Mouse (Mus musculus) cerebellum, adult 9-10 months (tissue): ENCODE results near the gene Arhgef1.

Experiments used
- DNase-seq: peaks from one replicate; pipeline ENCODE4 v3.0.0; 2022

Gene Arhgef1

DNA sequence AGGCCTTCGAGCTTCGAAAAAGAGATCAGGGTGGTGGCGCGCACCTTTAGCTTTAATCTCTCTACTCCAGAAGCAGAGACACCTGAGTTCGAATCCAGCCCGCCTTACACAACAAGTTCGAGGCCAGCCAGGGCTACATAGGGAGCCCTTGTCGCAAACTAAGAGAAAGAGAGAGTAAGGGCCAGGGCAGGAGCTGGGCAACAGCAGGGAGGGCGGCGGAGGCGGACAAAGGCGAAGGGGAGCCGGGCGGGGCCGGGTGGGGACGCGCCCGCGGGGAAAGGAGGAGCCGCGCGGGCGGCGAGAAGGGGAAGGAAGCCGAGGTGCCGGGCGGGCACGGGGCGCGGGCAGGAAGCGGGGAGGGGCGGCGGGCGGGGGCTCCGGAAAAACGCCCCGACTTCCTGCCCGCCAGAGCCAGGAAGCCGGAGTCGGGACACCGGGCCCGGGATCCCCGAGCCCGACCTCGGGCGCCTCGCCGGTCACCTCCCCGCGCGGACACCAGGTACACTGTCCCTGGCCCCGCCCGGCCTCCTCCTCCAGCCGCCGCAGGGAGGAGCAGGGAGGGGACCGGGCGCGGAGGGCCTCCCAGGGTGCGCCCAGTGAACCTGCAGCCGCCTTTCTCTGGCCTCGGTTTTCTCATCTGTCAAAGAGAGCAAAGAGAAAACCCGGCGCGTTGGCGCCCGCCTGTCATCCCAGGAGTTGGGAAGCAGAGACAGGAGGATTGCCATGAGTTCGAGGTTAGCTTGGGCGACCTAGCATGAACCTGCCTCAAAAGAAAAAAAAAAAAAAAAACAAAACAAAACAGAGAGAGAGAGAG, at the start of gene Arhgef1:
Arhgef1 (plus strand) TSS at position 283 of the 814 bp plus-strand sequence.
- DNase-seq = peak; percentile 63

DNA sequence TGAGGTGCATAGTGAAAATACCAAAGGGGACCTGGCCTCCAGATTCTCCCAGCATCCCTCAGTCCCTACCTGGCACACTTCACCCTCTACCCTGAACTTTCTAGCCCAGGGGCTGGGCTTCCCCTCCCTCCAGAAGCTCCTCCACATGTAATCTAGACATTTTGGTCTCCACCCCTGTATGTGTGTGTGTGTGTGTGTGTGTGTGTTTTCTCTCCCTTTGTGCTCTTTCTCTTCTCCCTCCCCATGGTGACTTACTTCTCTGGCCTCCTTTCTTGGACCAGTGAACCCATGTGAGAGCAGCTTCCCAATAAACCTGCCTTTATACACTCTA, 49.5 kb upstream of the Arhgef1 start:
- no peak for DNase-seq

DNA sequence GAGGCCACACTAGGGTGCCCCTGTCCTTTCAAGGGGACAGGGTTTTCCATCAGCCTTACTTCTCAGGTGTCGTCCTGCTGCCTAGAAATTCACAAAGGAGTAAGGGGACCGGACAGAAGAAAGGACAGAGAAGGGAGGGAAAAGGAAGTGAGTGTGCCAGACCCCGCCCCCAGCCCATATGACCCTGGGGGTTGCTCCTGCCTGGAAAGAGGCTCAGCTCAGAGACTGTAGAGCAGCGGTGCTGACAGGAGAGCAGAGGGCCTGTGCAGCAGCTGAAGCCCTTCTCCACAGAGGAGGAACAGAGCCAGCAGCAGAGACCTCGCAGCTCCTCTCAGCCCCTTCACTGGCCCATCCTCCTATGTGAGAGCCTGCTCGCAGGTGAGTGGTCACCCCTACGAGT, 49.0 kb upstream of the Arhgef1 start:
- DNase-seq = no peak

DNA sequence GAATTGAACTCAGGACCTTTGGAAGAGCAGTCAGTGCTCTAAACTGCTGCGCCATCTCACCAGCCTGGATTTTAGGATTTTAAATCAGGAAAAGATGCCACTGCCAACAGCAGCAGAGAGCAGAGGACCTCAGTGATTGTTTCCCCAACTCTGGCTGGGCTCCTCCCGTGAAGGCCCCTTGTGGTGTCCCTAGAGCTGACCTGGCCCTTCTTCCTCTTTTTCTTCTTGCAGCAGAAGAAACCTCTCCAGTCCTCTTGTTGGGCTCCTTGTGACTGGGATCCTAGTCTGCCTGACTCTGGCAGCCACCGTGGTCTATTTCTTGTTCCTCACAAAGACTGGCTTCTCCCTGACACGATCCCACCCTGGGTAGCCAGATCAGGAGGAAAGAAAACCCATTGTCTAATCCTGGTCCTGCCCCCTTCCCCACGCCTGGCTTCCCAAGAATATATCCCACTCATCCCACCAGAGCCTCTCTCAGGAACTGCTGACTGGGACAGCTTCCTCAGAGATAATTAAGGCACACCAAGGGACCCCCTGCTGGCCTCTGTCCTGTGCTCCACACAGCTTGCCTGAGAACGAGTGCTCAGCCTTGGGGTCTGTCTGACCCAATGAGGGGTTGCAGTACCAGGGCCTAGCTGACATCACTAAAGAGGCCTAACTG, 46.1 kb upstream of the Arhgef1 start:
- no peak for DNase-seq

DNA sequence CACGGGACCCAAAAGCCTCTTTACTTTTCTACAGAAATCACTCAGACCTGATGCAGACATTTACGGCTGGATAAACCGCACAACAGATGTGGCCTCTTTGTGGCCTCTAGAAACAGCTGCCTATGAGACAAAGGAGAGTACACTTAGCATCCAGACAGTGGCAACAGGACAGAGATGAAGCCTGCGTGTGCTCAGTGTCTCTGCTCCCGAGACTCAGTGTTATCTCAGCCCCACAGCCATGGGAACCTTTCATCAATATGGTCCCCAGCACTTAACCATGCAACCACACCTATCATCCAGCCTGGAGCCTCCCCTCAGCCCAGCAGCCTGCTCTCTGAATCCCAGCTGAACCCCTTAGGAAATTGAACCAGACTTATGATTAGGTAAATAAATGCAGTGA, 43.5 kb upstream of the Arhgef1 start:
- no peak for DNase-seq

DNA sequence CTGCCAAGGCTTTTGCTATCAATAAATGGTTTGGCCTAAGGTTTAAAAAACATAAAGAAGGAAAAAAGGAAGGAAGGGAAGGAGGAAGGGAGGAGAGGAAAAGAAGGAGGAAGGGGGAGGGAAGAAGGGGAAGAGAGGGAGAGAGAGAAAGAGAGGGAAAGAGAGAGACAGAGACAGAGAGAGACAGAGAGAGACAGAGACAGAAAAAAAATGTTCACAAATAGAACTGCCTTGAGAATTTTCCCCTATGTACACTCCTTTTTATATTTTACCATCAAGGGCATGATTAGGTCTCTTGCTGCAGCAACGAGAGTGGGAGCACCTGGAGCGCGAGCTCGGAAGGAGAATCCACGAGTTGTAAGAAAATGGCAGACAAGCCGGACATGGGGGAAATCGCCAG, 40.8 kb upstream of the Arhgef1 start, which contains the start of gene Gm9844:
Gm9844 (plus strand) TSS at position 301 of the 400 bp plus-strand sequence.
- DNase-seq = no peak

DNA sequence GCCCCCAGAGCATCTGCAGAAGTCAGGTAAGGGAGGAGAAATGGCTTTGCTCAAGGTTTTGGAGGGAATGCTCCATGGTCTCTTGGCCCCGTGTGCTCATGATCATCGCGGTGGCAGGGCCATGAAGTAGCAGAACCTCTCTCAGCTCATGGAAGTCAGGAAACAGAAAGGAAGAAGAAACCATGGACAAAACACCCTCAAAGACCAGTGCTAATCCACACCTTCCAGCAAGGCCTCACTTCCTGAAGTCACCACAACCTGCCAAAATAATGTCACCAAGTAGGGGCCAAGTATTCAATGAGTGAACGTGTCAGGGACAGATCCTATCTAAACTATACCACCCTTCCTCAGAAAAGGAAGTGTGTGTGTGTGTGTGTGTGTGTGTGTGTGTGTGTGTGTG, 39.9 kb upstream of the Arhgef1 start:
- DNase-seq = no peak

DNA sequence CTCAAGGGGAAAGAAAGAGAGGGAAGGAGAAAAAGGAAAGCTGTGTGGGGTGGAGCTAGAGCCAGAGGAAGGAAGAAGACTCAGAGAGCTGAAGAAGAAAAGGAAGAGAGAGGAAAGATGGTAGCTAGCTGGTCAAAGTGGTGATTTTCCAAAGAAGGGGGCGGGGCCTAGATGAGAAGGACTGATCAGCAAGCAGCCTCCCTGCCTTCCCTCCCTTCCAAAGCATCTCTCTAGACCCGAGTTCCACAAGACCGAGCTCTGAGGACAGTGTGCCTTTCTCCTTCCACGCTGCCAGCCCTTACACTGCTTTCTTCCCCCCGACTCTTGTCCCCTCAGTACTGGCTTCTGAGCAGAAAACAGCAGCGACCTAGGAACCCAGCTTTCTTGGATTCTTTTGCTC, 38.6 kb upstream of the Arhgef1 start:
- DNase-seq = no peak

DNA sequence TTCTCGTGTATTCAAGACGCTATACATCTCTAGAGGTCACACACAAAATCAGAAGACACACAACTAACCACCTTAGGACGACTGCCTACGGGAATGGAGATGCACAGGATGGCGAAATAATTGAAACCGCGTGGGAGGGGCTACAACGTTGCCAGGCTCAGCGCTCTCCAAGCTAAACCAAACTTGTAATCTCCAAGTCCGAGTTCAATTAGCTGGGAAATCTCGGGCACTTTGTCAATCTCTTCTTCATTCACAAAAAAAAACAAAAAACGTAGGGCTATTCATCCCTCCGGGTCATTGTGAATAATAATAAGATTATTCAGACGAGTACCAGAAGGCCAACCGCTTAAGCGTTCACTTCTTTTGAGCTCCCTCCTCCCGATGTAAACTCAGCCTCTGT, 33.6 kb upstream of the Arhgef1 start:
- DNase-seq = no peak

DNA sequence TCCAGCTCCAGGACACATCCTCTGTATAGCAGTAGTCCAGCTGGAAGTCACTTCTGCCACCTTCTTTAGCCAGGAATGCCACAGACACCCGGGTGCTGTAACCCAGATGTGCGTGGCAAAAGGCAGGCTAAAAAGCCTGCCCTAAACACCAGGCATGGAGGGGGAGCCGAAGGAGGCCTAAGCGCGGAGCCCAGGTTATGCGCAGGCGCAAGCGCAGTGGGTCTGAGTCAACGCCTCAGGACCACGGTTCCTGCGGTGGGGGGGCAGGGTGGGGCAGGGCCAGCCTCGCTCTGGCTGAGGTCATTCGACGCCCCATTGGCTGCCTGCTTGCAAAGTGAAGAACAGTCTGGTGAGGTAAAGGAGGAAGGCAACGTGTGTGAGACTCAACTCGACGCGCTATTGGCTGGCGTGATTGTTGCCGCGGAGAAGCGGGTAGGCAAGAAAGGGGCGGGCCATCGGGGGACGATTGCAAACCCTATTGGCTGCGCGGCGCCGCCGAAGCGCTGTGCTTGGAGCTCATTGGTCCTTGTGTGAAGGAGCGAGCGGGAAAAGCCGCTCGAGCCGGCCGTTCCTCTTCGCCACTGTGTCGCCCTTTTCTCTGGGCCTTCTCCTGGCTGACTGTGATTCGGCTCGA, 33.1 kb upstream of the Arhgef1 start, which contains the start of the genes Lypd4 and Dmrtc2:
Lypd4 (minus strand) TSS at position 410 of the 634 bp plus-strand sequence.
Dmrtc2 (plus strand) TSS at position 526 of the 634 bp plus-strand sequence.
- DNase-seq = no peak

DNA sequence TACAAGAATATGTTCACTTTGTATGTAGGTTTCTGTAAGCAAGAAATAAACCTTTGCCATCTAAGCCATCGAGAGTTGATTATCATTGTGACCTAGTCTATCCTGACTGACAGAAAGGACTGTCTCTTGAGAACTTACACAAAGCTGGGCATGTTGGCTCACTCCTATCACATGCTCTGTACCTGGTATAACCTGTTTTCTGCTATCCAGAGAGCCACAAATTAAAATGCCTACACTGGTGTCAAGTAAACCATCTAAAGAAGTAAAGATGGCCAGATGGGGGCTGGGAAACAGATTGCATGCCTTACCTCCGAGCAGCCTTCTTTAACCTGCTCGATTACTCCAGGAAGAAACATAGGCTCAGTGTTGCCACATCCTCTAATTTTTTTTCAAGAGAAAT, 25.1 kb upstream of the Arhgef1 start:
- no peak for DNase-seq

DNA sequence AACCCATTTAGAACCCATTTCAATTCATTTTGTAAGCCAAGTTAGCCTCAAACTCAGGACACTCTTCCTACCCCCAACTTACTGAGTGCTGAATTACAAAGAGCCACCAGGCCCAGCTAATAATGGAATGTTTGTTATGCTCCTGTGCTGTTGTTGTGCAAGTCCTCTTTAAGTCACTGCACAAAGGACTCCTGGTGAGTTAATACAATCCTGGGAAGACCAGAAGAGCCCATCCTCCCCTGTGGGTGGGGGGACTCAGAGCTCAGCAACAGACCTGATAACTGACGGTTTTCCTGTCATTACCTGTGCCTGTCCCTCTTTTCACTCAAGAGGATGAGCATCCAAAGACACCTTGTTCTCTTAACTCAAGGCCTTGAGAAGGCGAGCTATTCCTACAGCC, 23.1 kb upstream of the Arhgef1 start:
- no peak for DNase-seq

DNA sequence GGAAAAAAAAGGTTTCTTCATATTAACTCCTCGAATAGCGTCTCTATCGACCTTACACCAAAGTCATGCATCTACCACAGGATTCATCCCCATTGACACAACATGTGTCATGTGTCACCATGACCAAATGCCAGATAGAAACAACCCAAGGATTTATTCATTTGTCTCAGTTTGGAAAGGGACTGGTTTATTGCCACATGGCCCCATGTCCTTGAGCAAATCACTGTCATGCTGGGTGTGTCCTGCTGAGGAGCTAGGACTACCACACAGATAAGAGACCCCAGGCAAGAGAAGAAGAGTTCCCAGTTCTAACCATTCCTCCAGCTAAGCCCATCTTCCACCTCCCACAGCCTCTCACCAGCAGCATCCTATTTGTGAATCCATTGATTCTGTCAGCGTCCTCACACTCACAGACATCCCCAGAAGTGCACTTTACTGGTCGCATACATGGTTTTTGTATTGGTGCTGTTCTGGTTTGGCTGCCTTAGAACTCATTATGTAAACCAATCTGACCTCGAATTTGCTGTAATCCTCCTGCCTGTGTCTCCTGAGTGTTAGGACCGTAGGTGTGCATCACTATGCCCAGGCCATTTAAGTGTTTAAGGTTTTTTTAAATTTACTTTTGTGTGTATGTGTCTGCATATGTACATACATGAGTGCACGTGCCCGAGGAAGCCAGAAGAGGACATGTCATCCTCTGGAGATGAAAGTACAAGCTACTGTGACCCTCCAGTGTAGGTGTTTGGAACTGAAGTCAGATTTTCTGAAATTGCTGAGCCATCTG, 20.1 kb upstream of the Arhgef1 start:
- peak; percentile 67 for DNase-seq

DNA sequence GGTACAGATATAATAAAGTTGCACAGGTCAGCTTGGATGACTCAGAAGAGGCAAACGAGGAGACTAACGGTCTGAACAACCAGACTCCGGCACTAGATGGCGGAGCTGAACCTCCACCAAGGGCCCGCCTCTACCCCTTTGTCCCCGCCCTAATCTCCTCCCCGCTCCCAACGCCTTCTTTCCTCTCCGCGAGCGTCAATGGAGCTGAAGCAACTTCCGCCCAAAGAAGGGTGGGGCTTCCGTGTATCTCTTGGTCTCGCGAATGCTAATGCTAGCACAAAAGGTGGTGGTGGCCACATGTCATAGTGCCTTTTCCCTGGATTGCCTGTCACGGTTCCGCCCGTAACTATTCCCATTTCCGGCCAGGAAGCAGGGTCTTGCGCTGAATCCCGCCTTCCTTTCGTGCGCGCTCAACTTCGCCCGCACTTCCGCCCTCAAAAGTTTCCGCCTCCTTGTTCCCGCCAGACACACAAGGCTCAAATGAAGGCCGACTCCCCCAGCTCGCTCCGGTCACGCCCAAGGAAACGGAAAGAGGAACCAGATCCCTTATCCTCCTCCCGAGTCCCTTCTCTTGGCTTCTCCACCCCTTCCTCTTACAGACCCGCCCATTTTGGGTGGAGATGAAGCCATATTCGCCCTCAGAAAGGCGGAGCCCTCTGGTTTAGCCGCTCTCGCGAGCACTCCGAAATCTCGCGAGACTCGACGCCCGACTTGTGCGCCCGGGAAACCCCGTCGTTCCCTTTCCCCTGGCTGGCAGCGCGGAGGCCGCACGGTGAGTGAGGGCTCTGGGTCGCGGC, 18.6 kb upstream of the Arhgef1 start, which contains the start of gene Rps19:
Rps19 (plus strand) TSS at position 476 of the 797 bp plus-strand sequence.
- DNase-seq = peak; percentile 99

DNA sequence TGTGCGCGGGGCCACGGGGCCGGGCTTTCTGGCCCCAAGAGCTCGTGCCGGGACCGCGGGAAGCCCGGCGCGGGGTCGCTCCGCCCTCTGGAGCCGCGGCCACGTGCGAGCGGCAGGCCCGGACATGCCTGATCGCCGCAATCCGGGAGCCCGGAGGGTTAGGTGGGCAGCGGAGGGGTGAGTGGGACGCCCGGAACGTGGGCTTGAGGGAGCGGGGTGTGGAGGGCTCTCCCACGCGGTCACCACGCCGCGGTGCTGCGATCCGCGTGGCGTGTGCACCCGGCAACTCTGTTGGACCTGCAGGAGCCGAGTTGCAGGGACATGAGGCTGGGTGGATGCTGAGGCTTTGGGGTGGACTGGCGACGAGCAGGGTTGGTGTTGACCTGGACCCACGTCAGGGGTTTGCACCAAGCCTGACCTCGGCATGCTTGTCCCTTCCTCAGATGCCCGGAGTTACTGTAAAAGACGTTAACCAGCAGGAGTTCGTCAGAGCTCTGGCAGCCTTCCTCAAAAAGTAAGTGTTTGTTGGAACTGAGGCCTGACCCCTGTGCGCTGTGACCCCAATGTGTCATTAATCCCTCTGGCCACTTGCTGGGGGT, 17.9 kb upstream of the Arhgef1 start:
- peak; percentile 76 for DNase-seq

DNA sequence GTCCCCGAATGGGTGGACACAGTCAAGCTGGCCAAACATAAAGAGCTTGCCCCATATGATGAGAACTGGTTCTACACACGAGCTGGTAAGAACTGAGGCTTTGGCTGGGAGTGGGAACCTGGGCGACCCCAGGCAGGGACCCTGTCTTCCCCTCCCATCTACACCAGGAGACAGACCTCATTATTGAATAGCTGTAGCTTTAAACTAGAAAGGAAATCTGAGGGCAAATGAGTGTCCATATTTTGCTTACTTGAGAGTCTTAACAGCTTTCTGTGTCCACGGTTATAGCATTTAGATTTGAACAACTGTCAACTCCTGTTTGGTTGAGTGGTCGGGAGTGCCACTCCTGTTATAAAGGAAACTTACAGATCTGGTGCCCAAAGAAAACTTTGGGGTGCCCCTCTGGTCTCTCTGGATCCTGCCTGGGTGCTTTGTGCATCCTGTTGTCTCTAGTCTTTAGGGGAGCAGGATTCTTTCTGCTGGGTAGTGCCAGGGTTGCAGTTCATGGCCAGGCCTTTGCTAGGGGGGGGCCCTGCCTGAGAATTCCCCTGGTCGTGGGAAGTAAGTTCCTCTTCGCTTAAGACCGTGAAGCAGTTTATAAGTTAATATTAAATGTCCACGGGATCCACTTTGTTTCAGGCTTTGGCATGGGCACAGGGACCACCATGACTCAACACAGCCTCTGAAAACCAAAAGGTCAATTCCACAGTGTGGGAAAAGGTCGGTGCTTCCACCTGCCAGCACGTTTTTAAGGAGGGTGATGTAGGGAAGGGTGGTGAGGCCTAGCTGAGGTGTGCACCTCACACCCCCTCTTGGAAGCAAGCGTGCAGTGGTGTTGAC, 17.0 kb upstream of the Arhgef1 start:
- DNase-seq = peak; percentile 56

DNA sequence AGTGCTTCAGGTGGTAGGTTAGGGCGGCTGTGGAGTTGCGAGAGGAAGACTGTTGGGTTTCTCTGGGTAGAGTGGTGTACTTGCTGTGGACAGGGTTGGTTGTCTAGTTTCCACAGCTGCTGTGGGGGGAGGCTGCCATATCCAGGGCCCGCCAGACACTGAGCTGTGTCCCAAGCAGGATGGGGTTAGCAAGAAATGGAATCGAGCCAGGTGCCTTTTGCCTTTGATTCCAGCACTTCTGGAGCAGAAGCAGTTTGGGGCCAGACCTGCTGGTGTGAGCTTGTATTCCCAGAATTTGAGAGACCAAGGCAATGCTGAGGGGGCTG, 16.4 kb upstream of the Arhgef1 start:
- DNase-seq = peak; percentile 60

DNA sequence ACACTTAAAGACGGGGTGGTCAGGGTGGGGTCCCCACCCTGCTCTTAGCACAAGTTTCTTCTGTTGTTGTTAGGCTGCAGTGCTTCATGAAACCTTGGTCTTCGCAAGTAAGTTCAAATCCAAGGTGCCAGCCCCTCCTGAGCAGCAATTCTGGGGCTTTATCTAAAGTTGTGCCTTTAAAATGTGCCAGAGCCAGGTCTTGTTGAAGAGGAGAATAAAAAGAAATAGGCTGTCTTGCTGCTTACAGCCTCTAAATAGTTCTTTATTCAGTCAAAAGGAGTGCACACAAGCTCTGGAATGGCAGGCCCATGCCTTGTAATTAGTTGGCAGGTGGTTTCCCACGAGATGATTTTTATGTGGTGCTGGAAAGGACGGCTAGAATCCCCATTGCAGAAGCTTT, 15.6 kb upstream of the Arhgef1 start:
- no peak for DNase-seq

DNA sequence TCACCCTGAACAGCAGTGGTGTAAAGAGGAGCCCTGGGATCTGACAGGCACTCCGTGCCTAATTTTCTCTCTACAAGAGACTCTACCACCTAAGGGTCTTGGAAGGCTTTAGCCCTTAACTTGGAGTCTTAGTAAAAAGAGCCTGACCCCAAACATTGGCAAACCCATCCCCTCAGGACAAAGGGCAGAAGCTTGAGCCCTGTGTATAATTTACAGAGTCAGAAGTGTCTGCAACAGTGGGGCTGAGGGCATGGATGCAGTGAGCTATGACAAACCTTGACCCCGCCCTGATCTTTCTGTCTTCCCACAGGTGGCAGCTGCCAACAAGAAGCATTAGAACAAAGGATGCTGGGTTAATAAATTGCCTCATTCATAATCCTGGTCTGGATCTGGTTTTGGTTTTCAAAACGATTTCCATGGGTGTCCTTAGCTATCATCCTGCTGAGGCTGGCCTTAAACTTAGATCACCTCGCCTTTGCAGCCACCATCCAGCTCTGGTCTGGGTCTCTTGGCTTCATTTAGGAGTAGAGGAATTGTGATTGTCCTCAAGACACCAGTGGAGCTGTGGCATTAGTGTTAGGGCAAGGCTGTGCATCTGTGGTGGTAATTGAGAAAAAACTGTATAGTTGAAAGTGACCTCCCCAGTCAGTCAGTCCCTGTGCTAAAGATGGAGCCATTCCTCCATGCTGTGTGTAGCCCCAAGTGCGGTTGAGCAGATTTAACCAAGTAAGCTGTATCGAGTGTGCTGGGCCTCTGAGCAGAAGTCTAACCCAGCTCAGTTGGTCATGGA, 13.1 kb upstream of the Arhgef1 start:
- no peak for DNase-seq
